Mouse (Mus musculus): ENCODE results near the gene Mapk11. TPM values are rescaled to one million over a fixed set of nuclear protein-coding genes. Genes with fewer than 3 reads are reported as not detected.

The Mapk11 gene
- polyA plus RNA-seq (2012) = 0.28 and 0.48 TPM in 2 replicates

GRCm38 (mm10) chr15:89149271-89150040 is at the start of gene Mapk11:
Mapk11 (minus strand) TSS chr15:89149628.

GRCm38 (mm10) chr15:89196313-89196706 is 46.9 kb upstream of the Mapk11 start, which contains the start of gene Dennd6b:
Dennd6b (minus strand) TSS chr15:89196496.

DNA sequence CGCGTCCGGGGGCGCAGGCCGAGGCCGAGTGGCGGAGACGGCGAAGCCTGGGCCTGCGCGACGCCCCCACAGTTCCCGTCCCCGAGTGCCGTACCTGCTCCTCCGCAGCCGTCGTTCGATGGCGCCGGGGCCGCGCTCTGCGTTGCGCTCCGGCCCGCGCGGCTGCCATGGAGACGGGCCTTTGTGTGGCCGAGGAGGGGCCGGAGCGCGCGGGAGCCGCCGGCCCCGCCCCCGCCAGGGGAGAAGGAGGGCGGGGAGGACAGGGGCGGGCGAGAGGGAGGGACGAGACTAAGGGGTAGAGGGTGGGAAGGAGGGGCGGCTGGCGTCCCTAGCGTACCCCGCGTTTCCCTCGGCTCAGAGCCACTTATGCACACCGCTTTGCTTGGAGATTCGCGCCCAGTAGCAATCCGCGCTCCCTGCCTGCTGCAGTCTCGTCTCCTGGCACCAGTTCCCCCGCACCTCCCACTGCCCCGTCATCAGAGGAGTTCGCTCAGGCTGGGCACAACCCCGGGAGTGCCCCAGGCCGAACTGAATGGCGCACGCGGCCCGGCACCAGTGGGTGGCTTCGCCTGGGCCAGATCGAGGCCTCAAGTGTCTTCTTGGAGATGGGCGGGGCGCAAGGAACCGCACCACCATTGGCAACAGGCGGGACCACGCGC is 31.3 kb upstream of the Mapk11 start, which contains the start of gene Plxnb2:
TSS of gene Plxnb2 (minus strand) at position 218 of the 659 bp plus-strand sequence.

DNA sequence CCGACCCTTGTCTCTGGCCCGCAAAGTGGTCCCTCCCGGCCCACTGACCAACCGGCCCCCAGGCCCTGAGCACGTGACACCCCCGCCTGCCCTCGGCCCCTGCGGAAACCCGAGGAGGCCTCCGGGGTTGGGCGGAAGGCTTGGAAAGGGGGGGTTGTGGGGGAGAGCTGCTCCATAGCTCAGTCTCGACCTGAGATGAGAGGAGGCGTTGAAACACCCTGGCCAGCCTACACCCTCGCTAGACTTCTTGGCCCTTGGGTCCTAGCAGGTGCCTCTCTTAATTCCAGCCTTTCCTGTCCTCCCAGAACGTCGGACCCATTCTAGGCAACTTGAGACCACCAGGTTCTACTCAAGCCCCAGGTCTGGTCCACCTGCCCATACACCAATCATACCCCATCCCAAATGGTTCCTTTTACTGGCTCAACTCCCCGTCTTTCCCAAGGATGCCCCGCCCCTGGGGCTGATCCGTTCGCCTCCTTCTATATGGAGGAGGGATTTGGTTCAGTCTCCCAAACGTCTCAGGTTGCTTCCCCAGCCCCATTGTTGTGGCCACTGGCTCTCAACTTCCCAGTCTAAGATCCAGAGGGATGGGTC is 8.7 kb downstream of the Mapk11 start, which contains the start of gene Mapk12:
TSS of gene Mapk12 (minus strand) at position 45 of the 594 bp plus-strand sequence.

DNA sequence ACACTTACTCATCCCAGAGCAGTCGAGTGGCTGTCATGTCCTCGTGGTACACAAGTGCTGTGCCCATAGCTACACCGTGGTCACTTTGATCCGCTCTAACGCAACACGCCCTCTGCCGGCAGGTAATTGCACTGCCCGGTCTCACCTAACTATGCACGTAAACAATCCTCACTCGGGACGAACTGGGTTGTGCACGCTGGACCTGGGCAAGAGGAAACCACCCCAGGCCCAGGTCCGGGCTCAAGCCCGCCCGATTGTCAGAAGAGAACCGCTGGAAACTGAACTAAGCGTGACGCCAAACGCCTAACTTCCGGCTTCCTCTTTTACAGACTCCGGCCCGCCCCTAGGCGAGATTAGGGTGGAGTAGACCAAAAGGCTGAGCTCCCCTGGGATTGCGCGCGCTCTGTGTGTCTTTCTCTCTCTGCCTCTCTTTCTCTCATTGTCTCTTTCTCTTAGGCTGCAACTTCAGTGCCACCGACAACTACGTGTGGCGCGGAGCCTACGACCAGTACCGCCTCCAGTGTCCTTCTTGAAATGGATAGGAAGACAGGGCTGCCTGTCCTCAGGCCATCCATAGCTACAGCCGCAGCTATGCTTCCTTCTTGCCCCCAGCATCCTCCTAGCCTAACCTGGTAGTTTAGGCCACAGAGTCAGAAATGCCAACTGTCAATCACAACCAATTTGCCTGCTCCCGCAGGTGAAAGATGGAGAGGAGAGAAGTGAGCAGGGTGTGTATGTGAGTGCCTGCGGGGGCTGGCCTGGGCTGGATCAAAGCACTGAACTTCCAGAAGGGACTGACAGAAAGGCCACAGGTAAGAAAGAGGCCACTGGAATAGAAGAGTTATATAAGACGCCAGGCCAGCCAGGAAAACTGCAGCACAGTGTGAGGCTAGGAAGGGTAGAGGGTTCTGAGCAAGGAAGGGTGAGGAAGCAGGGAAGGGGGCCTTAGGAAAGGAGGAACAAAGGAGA is 20.8 kb downstream of the Mapk11 start, which contains the start of gene Hdac10:
TSS of gene Hdac10 (minus strand) at position 319 of the 969 bp plus-strand sequence.

GRCm38 (mm10) chr15:89122649-89123366 is 26.6 kb downstream of the Mapk11 start, which contains the start of gene Tubgcp6:
Tubgcp6 (minus strand) TSS chr15:89123112.

Other genes with a start within 250 kb of the Mapk11 start
- gene Ttll8, start 195.2 kb downstream of the Mapk11 start, polyA plus RNA-seq (2012) = not detected in 2 replicates
- not detected in 2 replicates for gene Mlc1, start 170.6 kb downstream of the Mapk11 start, polyA plus RNA-seq (2012)
- not detected in 2 replicates for gene Mov10l1, start 166.7 kb downstream of the Mapk11 start, polyA plus RNA-seq (2012)
- gene Panx2, start 89.9 kb downstream of the Mapk11 start, polyA plus RNA-seq (2012) = 0.14 and 0.18 TPM in 2 replicates
- gene Trabd, start 74.5 kb downstream of the Mapk11 start, polyA plus RNA-seq (2012) = 97.3 and 104 TPM in 2 replicates
- 6.0 and 7.7 TPM in 2 replicates for gene Selenoo, start 60.5 kb downstream of the Mapk11 start, polyA plus RNA-seq (2012)
- 33.3 and 36.4 TPM in 2 replicates for gene Tubgcp6, start 26.5 kb downstream of the Mapk11 start, polyA plus RNA-seq (2012)
- 16.0 and 20.5 TPM in 2 replicates for gene Hdac10, start 20.9 kb downstream of the Mapk11 start, polyA plus RNA-seq (2012)
- 0.10 TPM in 1 of 2 replicates, not detected in the other for gene Mapk12, start 8.9 kb downstream of the Mapk11 start, polyA plus RNA-seq (2012)
- 38.5 and 40.7 TPM in 2 replicates for gene Plxnb2, start 31.2 kb upstream of the Mapk11 start, polyA plus RNA-seq (2012)
- gene Dennd6b, start 46.9 kb upstream of the Mapk11 start, polyA plus RNA-seq (2012) = 10.1 and 11.8 TPM in 2 replicates
- 47.6 and 60.3 TPM in 2 replicates for gene Ppp6r2, start 61.9 kb upstream of the Mapk11 start, polyA plus RNA-seq (2012)
- gene Sbf1, start 165.7 kb upstream of the Mapk11 start, polyA plus RNA-seq (2012) = 172 and 230 TPM in 2 replicates
- not detected in 2 replicates for gene Adm2, start 173.1 kb upstream of the Mapk11 start, polyA plus RNA-seq (2012)
- gene Miox, start 184.8 kb upstream of the Mapk11 start, polyA plus RNA-seq (2012) = not detected in 2 replicates
- gene Lmf2, start 206.0 kb upstream of the Mapk11 start, polyA plus RNA-seq (2012) = 139 and 151 TPM in 2 replicates
- 63.0 and 78.6 TPM in 2 replicates for gene Ncaph2, start 206.1 kb upstream of the Mapk11 start, polyA plus RNA-seq (2012)
- 75.8 and 81.4 TPM in 2 replicates for gene Sco2, start 224.2 kb upstream of the Mapk11 start, polyA plus RNA-seq (2012)
- gene Tymp, start 227.4 kb upstream of the Mapk11 start, polyA plus RNA-seq (2012) = 1.4 and 1.6 TPM in 2 replicates
- 24.7 and 38.6 TPM in 2 replicates for gene Odf3b, start 229.7 kb upstream of the Mapk11 start, polyA plus RNA-seq (2012)
- gene Klhdc7b, start 235.3 kb upstream of the Mapk11 start, polyA plus RNA-seq (2012) = 0.06 and 0.18 TPM in 2 replicates

Data from megakaryocyte-erythroid progenitor cell, adult 5 weeks (primary cell).